Mouse (Mus musculus) kidney, postnatal 0 days (tissue): ENCODE measurements around the gene Zc2hc1c. TPM values are rescaled to one million over a fixed set of nuclear protein-coding genes. Genes with fewer than 3 reads are reported as not detected.
A peak's percentile ranks its signal among the peaks of the same experiment; 100 is the strongest.

Experiments used
- ATAC-seq: fragments of 200-750 bp; cut with Nextera tagmentation; replicated peaks from 2 replicates; pipeline ENCODE4 v1.8.0; 2017; ENCODE audit warnings: low read depth, moderate number of reproducible peaks, moderate TSS enrichment, moderate library complexity; ENCODE audit not compliant: low FRiP score
- DNase-seq: peaks from one replicate; pipeline ENCODE4 v3.0.0-alpha.2; 2016; ENCODE audit warnings: low spot score
- H3K27ac ChIP-seq: fragments of 300-500 bp; sonication (generic); 2 replicates; pipeline ENCODE4 v1.5.1; 2014; ENCODE audit warnings: mild to moderate bottlenecking
- H3K27me3 ChIP-seq: fragments of 300-500 bp; sonication (generic); 2 replicates; pipeline ENCODE4 v1.6.1; 2014; ENCODE audit warnings: low read length, mixed read lengths; ENCODE audit not compliant: insufficient read depth
- H3K36me3 ChIP-seq: fragments of 300-500 bp; sonication (generic); 2 replicates; pipeline ENCODE4 v1.6.1; 2014; ENCODE audit warnings: low read length, mixed read lengths; ENCODE audit not compliant: insufficient read depth
- H3K4me1 ChIP-seq: fragments of 300-500 bp; sonication (generic); replicated peaks from 2 replicates; pipeline ENCODE4 v1.6.1; 2014; ENCODE audit warnings: antibody characterized with exemption, low read length, mixed read lengths; ENCODE audit not compliant: insufficient read depth
- H3K4me2 ChIP-seq: fragments of 300-500 bp; sonication (generic); 2 replicates; pipeline ENCODE4 v1.6.1; 2014; ENCODE audit warnings: mild to moderate bottlenecking, low read length, moderate library complexity, mixed read lengths
- H3K4me3 ChIP-seq: fragments of 300-500 bp; sonication (generic); replicated peaks from 2 replicates; pipeline ENCODE4 v1.5.1; 2014; ENCODE audit warnings: low read depth, low read length
- H3K9ac ChIP-seq: fragments of 300-500 bp; sonication (generic); 2 replicates; pipeline ENCODE4 v1.6.1; 2014; ENCODE audit warnings: low read depth, low read length
- H3K9me3 ChIP-seq: fragments of 300-500 bp; sonication (generic); replicated peaks from 2 replicates; pipeline ENCODE4 v1.6.1; 2016; ENCODE audit warnings: low read length, inconsistent platforms, mixed read lengths
- CTCF ChIP-seq: IDR thresholded peaks from 2 replicates; pipeline ENCODE4 v1.5.1; 2016; ENCODE audit warnings: antibody characterized with exemption, low read depth, mild to moderate bottlenecking, moderate library complexity
- WGBS: fragments of 180-500 bp; shearing (Covaris S2); extraction: QIAGEN DNeasy Blood & Tissue Kit; methylation state at CpG from one replicate; pipeline ENCODE4 v1.1.7; 2014; 5-methylcytosine and 5-hydroxymethylcytosine counted together
- polyA plus RNA-seq: library from polyadenylated mRNA; unstranded; fragments of >200 nt; fragmentation: Nextera tagmentation; extraction: Ambion mirVana; gene quantifications from 2 replicates; pipeline ENCODE4 v1.2.1, GENCODE M21; 2015

The Zc2hc1c gene
- polyA plus RNA-seq, 1 experiment from 2014 or later = 3.5 TPM

- H3K36me3 ChIP-seq = peaks cover 19% of the 10 kb centered on the region
- no peak overlapping the region for H3K4me2 ChIP-seq
- H3K9ac ChIP-seq = no peak overlapping the region
- no peak for TF ChIP-seq CTCF
- no peak overlapping the region for H3K27ac ChIP-seq
- no peaks in the 10 kb centered on the region for H3K27me3 ChIP-seq
- peaks cover 16% of the 10 kb centered on the region for H3K4me1 ChIP-seq
- peaks cover 7% of the 10 kb centered on the region; the same call in 1 of the 2 replicates for H3K9me3 ChIP-seq
- no peak for ATAC-seq
- no peak for DNase-seq
- no peak overlapping the region for H3K4me3 ChIP-seq
- 69% methylated on average over 5 of the region's 5 CpGs for WGBS
Measured at GRCm38 (mm10) chr12:85296915-85297314, 8.5 kb downstream of the Zc2hc1c start.

- no peak for ATAC-seq
- H3K9ac ChIP-seq = no peak overlapping the region
- no peaks in the 10 kb centered on the region for H3K27me3 ChIP-seq
- no peak overlapping the region for H3K4me3 ChIP-seq
- 34% methylated on average over 10 of the region's 10 CpGs for WGBS
- H3K4me2 ChIP-seq = no peak overlapping the region
- no peak for TF ChIP-seq CTCF
- peaks cover 16% of the 10 kb centered on the region for H3K4me1 ChIP-seq
- peaks cover 7% of the 10 kb centered on the region; the same call in 1 of the 2 replicates for H3K9me3 ChIP-seq
- H3K36me3 ChIP-seq = peaks cover 25% of the 10 kb centered on the region
- DNase-seq = no peak
- 0 out of 2 replicates have a peak overlapping the region, but pooled peaks have one; percentile 60 for H3K27ac ChIP-seq
Measured at GRCm38 (mm10) chr12:85297345-85297997, 9.1 kb downstream of the Zc2hc1c start.

GRCm38 (mm10) chr12:85298127-85298834 is 9.9 kb downstream of the Zc2hc1c start:
- DNase-seq (peak; percentile 79), ATAC-seq (peak; percentile 38; the same call in 1 of the 2 replicates)
- Histone ChIP-seq H3K27me3 (no peaks in the 10 kb centered on the region), H3K9ac (no peak overlapping the region), H3K4me2 (no peak overlapping the region), H3K27ac (peak overlapping the region; percentile 60; the same call in 1 of the 2 replicates), H3K9me3 (peaks cover 7% of the 10 kb centered on the region; the same call in 1 of the 2 replicates), H3K36me3 (peaks cover 30% of the 10 kb centered on the region), H3K4me1 (peaks cover 16% of the 10 kb centered on the region), H3K4me3 (no peak overlapping the region)
- TF ChIP-seq CTCF = no peak
- WGBS = 18% methylated on average over 11 of the region's 11 CpGs

- no peak for DNase-seq
- 59% methylated on average over 1 of the region's 1 CpGs for WGBS
- Histone ChIP-seq H3K9me3 (peaks cover 6% of the 10 kb centered on the region; the same call in 1 of the 2 replicates), H3K4me1 (peaks cover 16% of the 10 kb centered on the region), H3K9ac (no peak overlapping the region), H3K4me3 (no peak overlapping the region), H3K4me2 (no peak overlapping the region), H3K27ac (no peak overlapping the region), H3K36me3 (peaks cover 34% of the 10 kb centered on the region), H3K27me3 (no peaks in the 10 kb centered on the region)
- TF ChIP-seq CTCF = no peak
- ATAC-seq = no peak
Measured at GRCm38 (mm10) chr12:85298835-85299180, 10.4 kb downstream of the Zc2hc1c start.

GRCm38 (mm10) chr12:85303256-85303655 is 14.9 kb downstream of the Zc2hc1c start:
- Histone ChIP-seq H3K4me1 (peaks cover 13% of the 10 kb centered on the region), H3K4me2 (no peak overlapping the region), H3K27ac (no peak overlapping the region), H3K36me3 (peaks cover 57% of the 10 kb centered on the region), H3K27me3 (no peaks in the 10 kb centered on the region), H3K9me3 (no peaks in the 10 kb centered on the region), H3K9ac (no peak overlapping the region), H3K4me3 (no peak overlapping the region)
- no peak for TF ChIP-seq CTCF
- DNase-seq (no peak), ATAC-seq (no peak)
- WGBS = 45% methylated on average over 2 of the region's 2 CpGs

GRCm38 (mm10) chr12:85304725-85305124 is 16.3 kb downstream of the Zc2hc1c start:
- H3K9me3 ChIP-seq = no peaks in the 10 kb centered on the region
- H3K36me3 ChIP-seq = peaks cover 71% of the 10 kb centered on the region
- no peak for TF ChIP-seq CTCF
- peaks cover 5% of the 10 kb centered on the region for H3K4me1 ChIP-seq
- no peaks in the 10 kb centered on the region for H3K27me3 ChIP-seq
- H3K9ac ChIP-seq = no peak overlapping the region
- H3K27ac ChIP-seq = no peak overlapping the region
- ATAC-seq = no peak
- DNase-seq = peak; percentile 14
- no peak overlapping the region for H3K4me3 ChIP-seq
- H3K4me2 ChIP-seq = no peak overlapping the region
- WGBS = 45% methylated on average over 4 of the region's 4 CpGs
